Mouse (Mus musculus) adipocyte (in vitro differentiated cells): ENCODE results near the gene Sat1.
"Not testable (repeated sequence)": the region's sequence is repeated elsewhere in the genome, so short reads cannot be mapped to it uniquely, and the experiment has no call there.

Source experiments
- DNase-seq: peaks from one replicate; pipeline ENCODE4 v3.0.0-alpha.2; 2016; ENCODE audit warnings: low spot score

Gene Sat1

GRCm38 (mm10) chrX:155216271-155216670, at the start of gene Sat1:
Gene Sat1 (minus strand): TSS chrX:155216449.
- DNase-seq, result peak; percentile 96

- DNase-seq, result no peak
Measured at GRCm38 (mm10) chrX:155262915-155263252, 46.6 kb upstream of the Sat1 start.

GRCm38 (mm10) chrX:155262235-155262914, 46.1 kb upstream of the Sat1 start, which contains the start of gene Acot9:
Gene Acot9 (plus strand): TSS chrX:155262443.
- DNase-seq, result peak; percentile 88

GRCm38 (mm10) chrX:155256856-155257255, 40.6 kb upstream of the Sat1 start:
- no peak for DNase-seq

GRCm38 (mm10) chrX:155218277-155218676, 2.0 kb upstream of the Sat1 start:
- DNase-seq, result peak; percentile 22

- peak; percentile 59 for DNase-seq
Measured at GRCm38 (mm10) chrX:155215501-155216248, 574 bp downstream of the Sat1 start.

- peak; percentile 52 for DNase-seq
Measured at GRCm38 (mm10) chrX:155214291-155215136, 1.7 kb downstream of the Sat1 start.

- peak; percentile 31 for DNase-seq
Measured at GRCm38 (mm10) chrX:155208671-155209070, 7.6 kb downstream of the Sat1 start.

- not testable (repeated sequence) for DNase-seq
Measured at GRCm38 (mm10) chrX:155205436-155205835, 10.8 kb downstream of the Sat1 start.

- DNase-seq, result peak; percentile 59
Measured at GRCm38 (mm10) chrX:155202406-155203305, 13.6 kb downstream of the Sat1 start.

- DNase-seq, result no peak
Measured at GRCm38 (mm10) chrX:155201799-155202198, 14.4 kb downstream of the Sat1 start.

GRCm38 (mm10) chrX:155194979-155195378, 21.3 kb downstream of the Sat1 start:
- no peak for DNase-seq

GRCm38 (mm10) chrX:155193732-155194443, 22.4 kb downstream of the Sat1 start:
- DNase-seq, result peak; percentile 3

- no peak for DNase-seq
Measured at GRCm38 (mm10) chrX:155191941-155192340, 24.3 kb downstream of the Sat1 start.

GRCm38 (mm10) chrX:155177640-155178039, 38.6 kb downstream of the Sat1 start:
- DNase-seq, result no peak

GRCm38 (mm10) chrX:155177230-155177629, 39.0 kb downstream of the Sat1 start:
- no peak for DNase-seq

- no peak for DNase-seq
Measured at GRCm38 (mm10) chrX:155175568-155175967, 40.7 kb downstream of the Sat1 start.

- peak; percentile 5 for DNase-seq
Measured at GRCm38 (mm10) chrX:155172310-155172709, 43.9 kb downstream of the Sat1 start.

- no peak for DNase-seq
Measured at GRCm38 (mm10) chrX:155171754-155172153, 44.5 kb downstream of the Sat1 start.

GRCm38 (mm10) chrX:155169886-155170285, 46.4 kb downstream of the Sat1 start:
- no peak for DNase-seq

- DNase-seq, result no peak
Measured at GRCm38 (mm10) chrX:155167667-155168066, 48.6 kb downstream of the Sat1 start.
